Mouse (Mus musculus): ENCODE data around the gene Gm21833. TPM values are rescaled to one million over a fixed set of nuclear protein-coding genes. Genes with fewer than 3 reads are reported as not detected.
"Not testable (repeated sequence)": the region's sequence is repeated elsewhere in the genome, so short reads cannot be mapped to it uniquely, and the experiment has no call there.

Gm21833 gene
- total RNA-seq (2014; rRNA removed) (not detected in 2 replicates), polyA plus RNA-seq (2015; fragmentation: Nextera tagmentation; extraction: Ambion mirVana) (not detected in 2 replicates)

DNA sequence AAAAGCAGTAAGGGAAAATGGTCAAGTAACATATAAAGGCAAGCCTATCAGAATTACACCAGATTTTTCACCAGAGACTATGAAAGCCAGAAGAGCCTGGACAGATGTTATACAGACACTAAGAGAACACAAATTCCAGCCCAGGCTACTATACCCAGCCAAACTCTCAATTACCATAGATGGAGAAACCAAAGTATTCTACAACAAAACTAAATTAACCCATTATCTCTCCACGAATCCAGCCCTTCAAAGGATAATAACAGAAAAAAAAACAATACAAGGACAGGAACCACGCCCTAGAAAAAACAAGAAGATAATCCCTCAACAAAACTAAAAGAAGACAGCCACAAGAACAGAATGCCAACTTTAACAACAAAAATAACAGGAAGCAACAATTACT, at the start of gene Gm21833:
TSS of gene Gm21833 (plus strand) at position 301 of the 400 bp plus-strand sequence.
- not testable (repeated sequence) for H3K36me3 ChIP-seq (ENCODE audit: insufficient read depth, low read length); H3K27ac ChIP-seq (ENCODE audit: low read depth, low read length); H3K4me3 ChIP-seq (ENCODE audit: low read depth, low read length); DNase-seq (ENCODE audit: low spot score); H3K27me3 ChIP-seq (ENCODE audit: insufficient read depth, low read length); H3K4me2 ChIP-seq (ENCODE audit: low read depth, low read length, poor library complexity, severe bottlenecking); ATAC-seq (ENCODE audit: low FRiP score); H3K4me1 ChIP-seq (ENCODE audit: insufficient read depth, low read length); H3K9ac ChIP-seq (replicated peaks; ENCODE audit: low read length, poor library complexity, severe bottlenecking); H3K9me3 ChIP-seq (ENCODE audit: low read length)
- 85% methylated on average over 2 of the region's 2 CpGs for WGBS

- no peaks in the 10 kb centered on the region for H3K27me3 ChIP-seq (ENCODE audit: insufficient read depth, low read length)
- H3K36me3 ChIP-seq (ENCODE audit: insufficient read depth, low read length) = no peaks in the 10 kb centered on the region
- no peaks in the 10 kb centered on the region for H3K9me3 ChIP-seq (ENCODE audit: low read length)
- no peak overlapping the region for H3K4me2 ChIP-seq (ENCODE audit: low read depth, low read length, poor library complexity, severe bottlenecking)
- DNase-seq (ENCODE audit: low spot score) (no peak), ATAC-seq (ENCODE audit: low FRiP score) (no peak)
- TF ChIP-seq CTCF (IDR thresholded peaks at IDR 0.05) = no peak
- no peaks in the 10 kb centered on the region for H3K4me1 ChIP-seq (ENCODE audit: insufficient read depth, low read length)
- H3K27ac ChIP-seq (ENCODE audit: low read depth, low read length) = no peak overlapping the region
- no peak overlapping the region for H3K4me3 ChIP-seq (ENCODE audit: low read depth, low read length)
- no peak overlapping the region for H3K9ac ChIP-seq (replicated peaks; ENCODE audit: low read length, poor library complexity, severe bottlenecking)
These were observed 38.7 kb upstream of the Gm21833 start for GRCm38 (mm10) chr16:82789521-82789920.

DNA sequence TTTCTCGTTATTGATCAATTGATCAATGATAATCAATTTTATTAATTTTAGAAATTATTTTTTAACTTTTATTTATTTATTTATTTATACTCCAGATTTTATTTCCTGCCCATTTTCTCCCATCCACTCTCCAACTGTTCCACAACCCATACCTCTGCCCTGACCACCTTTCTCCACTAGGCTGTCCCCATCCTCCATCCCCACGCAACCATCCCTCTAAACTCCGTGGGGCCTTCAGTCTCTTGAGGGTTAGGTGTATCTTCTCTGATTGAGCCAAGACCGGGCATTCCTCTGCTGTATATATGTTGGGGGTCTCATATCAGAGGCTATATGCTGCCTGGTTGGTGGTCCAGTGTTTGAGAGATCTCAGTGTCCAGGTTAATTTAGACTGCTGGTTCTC, 31.7 kb upstream of the Gm21833 start:
- DNase-seq (ENCODE audit: low spot score) (no peak), ATAC-seq (ENCODE audit: low FRiP score) (no peak)
- H3K4me2 ChIP-seq (ENCODE audit: low read depth, low read length, poor library complexity, severe bottlenecking) = no peak overlapping the region
- H3K9ac ChIP-seq (replicated peaks; ENCODE audit: low read length, poor library complexity, severe bottlenecking) = no peak overlapping the region
- H3K36me3 ChIP-seq (ENCODE audit: insufficient read depth, low read length) = no peaks in the 10 kb centered on the region
- H3K27ac ChIP-seq (ENCODE audit: low read depth, low read length) = no peak overlapping the region
- no peak overlapping the region for H3K4me3 ChIP-seq (ENCODE audit: low read depth, low read length)
- no peaks in the 10 kb centered on the region for H3K9me3 ChIP-seq (ENCODE audit: low read length)
- WGBS = 84% methylated on average over 4 of the region's 4 CpGs
- TF ChIP-seq CTCF (IDR thresholded peaks at IDR 0.05) = no peak
- H3K4me1 ChIP-seq (ENCODE audit: insufficient read depth, low read length) = no peaks in the 10 kb centered on the region
- no peaks in the 10 kb centered on the region for H3K27me3 ChIP-seq (ENCODE audit: insufficient read depth, low read length)

DNA sequence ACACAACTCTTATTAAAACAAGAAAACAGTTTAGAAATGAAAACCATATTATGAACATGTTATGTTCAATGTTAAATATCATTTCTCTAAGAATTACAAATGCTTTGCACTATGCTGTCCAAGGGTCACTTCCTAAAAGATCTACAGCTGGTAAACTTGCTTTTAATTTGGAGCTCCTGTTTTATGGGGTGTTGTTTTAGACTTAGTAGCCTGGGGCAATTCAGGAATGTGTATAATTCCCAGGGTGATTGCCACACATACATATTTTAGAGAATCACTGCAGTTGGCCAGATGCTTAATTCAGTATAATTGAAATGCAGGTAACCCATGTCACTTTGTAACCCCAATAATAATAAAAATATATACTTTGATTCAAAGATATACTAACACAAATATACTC, 12.9 kb upstream of the Gm21833 start:
- Histone ChIP-seq H3K27ac (ENCODE audit: low read depth, low read length) (no peak overlapping the region), H3K27me3 (ENCODE audit: insufficient read depth, low read length) (no peaks in the 10 kb centered on the region), H3K9me3 (ENCODE audit: low read length) (no peaks in the 10 kb centered on the region), H3K4me3 (ENCODE audit: low read depth, low read length) (no peak overlapping the region), H3K4me1 (ENCODE audit: insufficient read depth, low read length) (no peaks in the 10 kb centered on the region), H3K9ac (replicated peaks; ENCODE audit: low read length, poor library complexity, severe bottlenecking) (no peak overlapping the region), H3K4me2 (ENCODE audit: low read depth, low read length, poor library complexity, severe bottlenecking) (no peak overlapping the region), H3K36me3 (ENCODE audit: insufficient read depth, low read length) (no peaks in the 10 kb centered on the region)
- no peak for ATAC-seq (ENCODE audit: low FRiP score)
- DNase-seq (ENCODE audit: low spot score) = no peak
- TF ChIP-seq CTCF (IDR thresholded peaks at IDR 0.05) = no peak

GRCm38 (mm10) chr16:82816615-82817014, 11.6 kb upstream of the Gm21833 start:
- Histone ChIP-seq H3K4me1 (ENCODE audit: insufficient read depth, low read length) (no peaks in the 10 kb centered on the region), H3K9ac (replicated peaks; ENCODE audit: low read length, poor library complexity, severe bottlenecking) (no peak overlapping the region), H3K4me2 (ENCODE audit: low read depth, low read length, poor library complexity, severe bottlenecking) (no peak overlapping the region), H3K9me3 (ENCODE audit: low read length) (no peaks in the 10 kb centered on the region), H3K4me3 (ENCODE audit: low read depth, low read length) (no peak overlapping the region), H3K27ac (ENCODE audit: low read depth, low read length) (no peak overlapping the region), H3K27me3 (ENCODE audit: insufficient read depth, low read length) (no peaks in the 10 kb centered on the region), H3K36me3 (ENCODE audit: insufficient read depth, low read length) (no peaks in the 10 kb centered on the region)
- no peak for TF ChIP-seq CTCF (IDR thresholded peaks at IDR 0.05)
- ATAC-seq (ENCODE audit: low FRiP score) (no peak), DNase-seq (ENCODE audit: low spot score) (no peak)
- 28% methylated on average over 2 of the region's 2 CpGs for WGBS

- Histone ChIP-seq H3K4me3 (ENCODE audit: low read depth, low read length) (no peak overlapping the region), H3K36me3 (ENCODE audit: insufficient read depth, low read length) (no peaks in the 10 kb centered on the region), H3K27ac (ENCODE audit: low read depth, low read length) (no peak overlapping the region), H3K9ac (replicated peaks; ENCODE audit: low read length, poor library complexity, severe bottlenecking) (no peak overlapping the region), H3K4me1 (ENCODE audit: insufficient read depth, low read length) (no peaks in the 10 kb centered on the region), H3K4me2 (ENCODE audit: low read depth, low read length, poor library complexity, severe bottlenecking) (no peak overlapping the region), H3K27me3 (ENCODE audit: insufficient read depth, low read length) (no peaks in the 10 kb centered on the region), H3K9me3 (ENCODE audit: low read length) (no peaks in the 10 kb centered on the region)
- ATAC-seq (ENCODE audit: low FRiP score) (no peak), DNase-seq (ENCODE audit: low spot score) (no peak)
- TF ChIP-seq CTCF (IDR thresholded peaks at IDR 0.05) = no peak
- WGBS = 91% methylated on average over 2 of the region's 2 CpGs
These were observed 27.6 kb downstream of the Gm21833 start for GRCm38 (mm10) chr16:82855752-82856151.
